Mouse (Mus musculus): ENCODE data around the gene Vav3. TPM values are rescaled to one million over a fixed set of nuclear protein-coding genes. Genes with fewer than 3 reads are reported as not detected.

Gene Vav3
- polyA plus RNA-seq, 1 experiment = 2.2 TPM

DNA sequence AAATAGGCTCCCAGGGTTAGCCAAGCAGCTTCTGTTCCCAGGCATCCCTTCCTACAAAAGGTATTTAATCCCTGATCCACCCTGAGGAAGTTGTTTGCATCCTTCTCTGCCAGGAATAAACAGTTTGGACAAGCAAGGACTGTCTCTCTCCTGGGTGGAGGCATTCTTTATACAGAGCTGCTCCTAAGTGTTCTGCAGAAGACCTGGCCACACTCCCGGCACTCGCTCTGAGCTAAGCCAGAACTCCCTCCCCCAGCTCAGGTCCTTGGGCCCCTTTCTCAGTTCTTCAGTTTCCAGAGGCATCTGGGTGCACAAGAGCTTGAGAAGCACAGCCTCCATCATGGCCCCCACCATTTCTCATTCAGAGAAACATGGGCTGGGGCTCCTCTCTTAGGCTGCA, 216.9 kb downstream of the Vav3 start:
- TF ChIP-seq MYOD1 (IDR thresholded peaks at IDR 0.05; ENCODE audit: control insufficient read depth, insufficient read length, low read depth) (no peak), MYOG (IDR thresholded peaks at IDR 0.05; ENCODE audit: control insufficient read depth, extremely low read depth, insufficient read length) (no peak), MAX (IDR thresholded peaks at IDR 0.05) (no peak), USF1 (IDR thresholded peaks at IDR 0.05; ENCODE audit: low read depth) (no peak), FOSL1 (IDR thresholded peaks at IDR 0.05; ENCODE audit: insufficient read depth, low read length, poor library complexity, severe bottlenecking) (no peak), CTCF (IDR thresholded peaks at IDR 0.05; ENCODE audit: control insufficient read depth, insufficient read depth, insufficient read length) (no peak), CEBPB (IDR thresholded peaks at IDR 0.05; ENCODE audit: low read depth) (no peak)
- H3K36me3 ChIP-seq (ENCODE audit: control insufficient read depth, insufficient read depth) = no peaks in the 10 kb centered on the region
- H3K79me2 ChIP-seq (ENCODE audit: control insufficient read depth, insufficient read depth) = no peaks in the 10 kb centered on the region
- H3ac ChIP-seq (ENCODE audit: control insufficient read depth, insufficient read length, low read depth) = no peak overlapping the region
- no peaks in the 10 kb centered on the region for H3K27me3 ChIP-seq (ENCODE audit: control insufficient read depth, insufficient read depth, insufficient read length)
- H3K79me3 ChIP-seq (ENCODE audit: low read depth) = no peaks in the 10 kb centered on the region
- no peak overlapping the region for H3K4me3 ChIP-seq (ENCODE audit: insufficient read depth, poor library complexity, severe bottlenecking)

GRCm38 (mm10) chr3:109561295-109561694, 220.8 kb downstream of the Vav3 start:
- Histone ChIP-seq H3K79me3 (ENCODE audit: low read depth) (no peaks in the 10 kb centered on the region), H3K36me3 (ENCODE audit: control insufficient read depth, insufficient read depth) (no peaks in the 10 kb centered on the region), H3K79me2 (ENCODE audit: control insufficient read depth, insufficient read depth) (no peaks in the 10 kb centered on the region), H3K27me3 (ENCODE audit: control insufficient read depth, insufficient read depth, insufficient read length) (no peaks in the 10 kb centered on the region), H3K4me3 (ENCODE audit: insufficient read depth, poor library complexity, severe bottlenecking) (no peak overlapping the region), H3ac (ENCODE audit: control insufficient read depth, insufficient read length, low read depth) (no peak overlapping the region)
- TF ChIP-seq CEBPB (IDR thresholded peaks at IDR 0.05; ENCODE audit: low read depth) = no peak
- no peak for TF ChIP-seq MAX (IDR thresholded peaks at IDR 0.05)
- TF ChIP-seq MYOD1 (IDR thresholded peaks at IDR 0.05; ENCODE audit: control insufficient read depth, insufficient read length, low read depth) = no peak
- no peak for TF ChIP-seq CTCF (IDR thresholded peaks at IDR 0.05; ENCODE audit: control insufficient read depth, insufficient read depth, insufficient read length)
- no peak for TF ChIP-seq MYOG (IDR thresholded peaks at IDR 0.05; ENCODE audit: control insufficient read depth, extremely low read depth, insufficient read length)
- TF ChIP-seq USF1 (IDR thresholded peaks at IDR 0.05; ENCODE audit: low read depth) = no peak
- TF ChIP-seq FOSL1 (IDR thresholded peaks at IDR 0.05; ENCODE audit: insufficient read depth, low read length, poor library complexity, severe bottlenecking) = no peak

DNA sequence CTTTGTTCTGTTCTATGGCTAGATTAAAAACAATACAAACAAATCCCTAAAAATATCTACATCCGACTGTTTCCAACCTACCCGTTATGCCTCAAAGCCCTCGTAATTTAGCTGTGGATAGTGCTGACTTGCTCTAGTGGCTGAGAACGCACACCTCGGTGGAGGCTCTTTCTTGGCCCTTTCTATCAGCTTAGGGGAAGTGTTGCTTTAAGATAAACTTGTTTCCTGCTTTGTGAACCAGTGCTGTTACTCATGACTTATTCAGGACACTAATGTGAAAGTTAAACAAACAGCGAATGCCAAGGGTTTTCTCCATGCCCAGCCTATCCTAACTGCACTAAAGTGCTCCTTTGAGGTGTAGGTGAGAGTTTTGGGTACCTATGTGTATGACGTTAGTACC, 221.3 kb downstream of the Vav3 start:
- Histone ChIP-seq H3K79me2 (ENCODE audit: control insufficient read depth, insufficient read depth) (no peaks in the 10 kb centered on the region), H3K36me3 (ENCODE audit: control insufficient read depth, insufficient read depth) (no peaks in the 10 kb centered on the region), H3K27me3 (ENCODE audit: control insufficient read depth, insufficient read depth, insufficient read length) (no peaks in the 10 kb centered on the region), H3K79me3 (ENCODE audit: low read depth) (no peaks in the 10 kb centered on the region), H3K4me3 (ENCODE audit: insufficient read depth, poor library complexity, severe bottlenecking) (no peak overlapping the region), H3ac (ENCODE audit: control insufficient read depth, insufficient read length, low read depth) (no peak overlapping the region)
- no peak for TF ChIP-seq FOSL1 (IDR thresholded peaks at IDR 0.05; ENCODE audit: insufficient read depth, low read length, poor library complexity, severe bottlenecking)
- no peak for TF ChIP-seq MAX (IDR thresholded peaks at IDR 0.05)
- TF ChIP-seq CEBPB (IDR thresholded peaks at IDR 0.05; ENCODE audit: low read depth) = no peak
- no peak for TF ChIP-seq MYOG (IDR thresholded peaks at IDR 0.05; ENCODE audit: control insufficient read depth, extremely low read depth, insufficient read length)
- no peak for TF ChIP-seq USF1 (IDR thresholded peaks at IDR 0.05; ENCODE audit: low read depth)
- TF ChIP-seq CTCF (IDR thresholded peaks at IDR 0.05; ENCODE audit: control insufficient read depth, insufficient read depth, insufficient read length) = no peak
- no peak for TF ChIP-seq MYOD1 (IDR thresholded peaks at IDR 0.05; ENCODE audit: control insufficient read depth, insufficient read length, low read depth)

DNA sequence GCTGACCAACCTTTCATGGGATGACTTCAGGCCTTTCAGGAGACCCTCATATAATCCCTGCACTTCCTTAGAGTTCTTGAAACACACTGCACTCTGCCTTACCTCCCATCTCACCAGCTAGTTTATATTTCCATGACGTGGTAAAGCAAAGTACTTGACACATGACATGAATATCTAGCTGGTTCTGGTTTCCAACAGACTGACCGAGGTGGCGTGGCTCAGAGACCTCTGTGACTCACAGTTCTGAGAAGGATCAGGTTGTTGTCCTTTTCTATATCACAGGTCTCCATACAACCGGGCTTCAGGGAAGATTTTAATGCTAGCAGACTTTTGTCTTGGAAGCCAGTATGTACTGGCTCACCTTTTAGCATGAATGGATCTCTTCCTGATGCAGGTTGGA, 221.8 kb downstream of the Vav3 start:
- no peaks in the 10 kb centered on the region for H3K36me3 ChIP-seq (ENCODE audit: control insufficient read depth, insufficient read depth)
- H3K79me2 ChIP-seq (ENCODE audit: control insufficient read depth, insufficient read depth) = no peaks in the 10 kb centered on the region
- H3ac ChIP-seq (ENCODE audit: control insufficient read depth, insufficient read length, low read depth) = no peak overlapping the region
- no peaks in the 10 kb centered on the region for H3K27me3 ChIP-seq (ENCODE audit: control insufficient read depth, insufficient read depth, insufficient read length)
- H3K79me3 ChIP-seq (ENCODE audit: low read depth) = no peaks in the 10 kb centered on the region
- no peak for TF ChIP-seq USF1 (IDR thresholded peaks at IDR 0.05; ENCODE audit: low read depth)
- TF ChIP-seq FOSL1 (IDR thresholded peaks at IDR 0.05; ENCODE audit: insufficient read depth, low read length, poor library complexity, severe bottlenecking) = no peak
- TF ChIP-seq MYOD1 (IDR thresholded peaks at IDR 0.05; ENCODE audit: control insufficient read depth, insufficient read length, low read depth) = no peak
- TF ChIP-seq CEBPB (IDR thresholded peaks at IDR 0.05; ENCODE audit: low read depth) = no peak
- no peak for TF ChIP-seq MAX (IDR thresholded peaks at IDR 0.05)
- TF ChIP-seq CTCF (IDR thresholded peaks at IDR 0.05; ENCODE audit: control insufficient read depth, insufficient read depth, insufficient read length) = no peak
- no peak for TF ChIP-seq MYOG (IDR thresholded peaks at IDR 0.05; ENCODE audit: control insufficient read depth, extremely low read depth, insufficient read length)
- H3K4me3 ChIP-seq (ENCODE audit: insufficient read depth, poor library complexity, severe bottlenecking) = no peak overlapping the region

GRCm38 (mm10) chr3:109564443-109564842, 224.0 kb downstream of the Vav3 start:
- Histone ChIP-seq H3K4me3 (ENCODE audit: insufficient read depth, poor library complexity, severe bottlenecking) (no peak overlapping the region), H3K79me2 (ENCODE audit: control insufficient read depth, insufficient read depth) (no peaks in the 10 kb centered on the region), H3K36me3 (ENCODE audit: control insufficient read depth, insufficient read depth) (no peaks in the 10 kb centered on the region), H3K79me3 (ENCODE audit: low read depth) (no peaks in the 10 kb centered on the region), H3ac (ENCODE audit: control insufficient read depth, insufficient read length, low read depth) (no peak overlapping the region), H3K27me3 (ENCODE audit: control insufficient read depth, insufficient read depth, insufficient read length) (no peaks in the 10 kb centered on the region)
- TF ChIP-seq MAX (IDR thresholded peaks at IDR 0.05) = no peak
- no peak for TF ChIP-seq CTCF (IDR thresholded peaks at IDR 0.05; ENCODE audit: control insufficient read depth, insufficient read depth, insufficient read length)
- no peak for TF ChIP-seq CEBPB (IDR thresholded peaks at IDR 0.05; ENCODE audit: low read depth)
- TF ChIP-seq MYOG (IDR thresholded peaks at IDR 0.05; ENCODE audit: control insufficient read depth, extremely low read depth, insufficient read length) = no peak
- no peak for TF ChIP-seq FOSL1 (IDR thresholded peaks at IDR 0.05; ENCODE audit: insufficient read depth, low read length, poor library complexity, severe bottlenecking)
- no peak for TF ChIP-seq USF1 (IDR thresholded peaks at IDR 0.05; ENCODE audit: low read depth)

All from C2C12 (cell line).